Mouse (Mus musculus): ENCODE results near the gene Slc27a5. TPM values are rescaled to one million over a fixed set of nuclear protein-coding genes. Genes with fewer than 3 reads are reported as not detected.

The Slc27a5 gene
- polyA plus RNA-seq, 1 experiment from 2014 or later = not detected

DNA sequence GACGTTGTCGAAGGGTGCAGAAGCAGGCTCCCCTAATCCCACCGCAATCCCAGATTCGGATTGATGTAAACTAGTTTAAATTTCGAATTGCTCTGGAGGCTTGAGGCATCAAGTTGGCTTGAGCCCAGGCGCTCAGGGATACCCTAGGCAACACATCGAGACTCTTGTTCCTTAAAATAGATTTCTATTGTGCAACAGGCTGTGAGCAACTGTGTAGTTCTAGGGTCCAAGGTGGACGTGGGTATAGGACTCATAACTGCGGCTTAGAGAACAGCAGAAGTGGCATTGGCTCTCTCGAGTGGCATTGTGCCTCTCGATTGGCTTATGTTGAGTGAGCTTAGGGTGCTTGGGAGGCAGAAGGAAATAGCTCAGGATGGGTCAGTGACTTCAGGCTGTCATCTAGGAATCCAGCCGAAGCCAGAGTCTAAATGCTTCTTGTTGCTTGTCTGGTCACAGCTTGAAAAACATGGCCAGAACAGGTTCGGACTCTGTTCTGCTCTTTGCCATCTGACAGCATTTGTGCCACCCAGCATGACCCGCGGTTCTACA lies 40.7 kb upstream of the Slc27a5 start:
- peak overlapping the region; percentile 99 for H3K27ac ChIP-seq (ENCODE audit: low read depth, low read length)

DNA sequence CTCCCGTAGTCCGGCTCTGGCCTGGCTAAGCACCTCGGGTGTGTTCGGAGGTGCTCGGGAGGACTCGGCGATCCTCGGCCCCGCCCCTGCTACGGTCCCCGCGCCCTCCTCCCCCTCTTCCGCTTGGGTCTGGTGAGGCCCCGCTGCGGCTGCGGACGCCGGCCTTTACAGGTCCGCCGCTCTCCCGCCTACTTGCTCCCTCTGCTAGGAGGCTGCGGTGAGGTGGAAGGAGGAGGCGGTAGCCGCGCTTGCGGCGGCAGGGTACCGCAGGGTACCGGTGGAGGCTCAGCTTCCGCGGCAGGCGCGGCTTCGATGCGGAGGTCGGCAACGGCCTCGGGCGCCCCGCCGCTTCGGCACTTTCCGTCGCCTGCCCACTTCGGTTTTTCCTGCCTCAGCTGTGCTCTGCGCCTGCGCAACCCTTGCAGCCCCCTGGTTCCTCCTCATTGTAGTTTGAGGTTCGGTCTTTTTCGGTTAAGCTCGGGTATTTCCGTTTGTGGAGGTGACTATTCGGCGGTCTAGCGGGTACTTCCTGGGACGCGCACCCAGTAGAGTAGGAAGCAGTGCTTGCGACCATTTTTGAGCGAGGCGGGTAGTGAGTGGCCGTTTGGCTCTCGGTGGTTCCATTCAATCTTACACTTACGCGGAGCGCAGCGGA lies 40.0 kb upstream of the Slc27a5 start, which contains the start of gene Ube2m:
Gene Ube2m, minus strand, starts transcription at position 375 of the 655 bp plus-strand sequence.
- Histone ChIP-seq H3K36me3 (ENCODE audit: control insufficient read depth, insufficient read depth, low read length) (peaks cover 14% of the 10 kb centered on the region), H3K4me2 (peak within 1 kb of the TSS; percentile 69), H3K4me3 (ENCODE audit: low read depth, low read length) (peak within 1 kb of the TSS; percentile 81), H3K9ac (ENCODE audit: low read depth, low read length) (peak within 1 kb of the TSS; percentile 97), H3K27ac (ENCODE audit: low read depth, low read length) (peak within 1 kb of the TSS; percentile 99), H3K27me3 (ENCODE audit: control insufficient read depth, insufficient read depth, low read length) (peaks cover 10% of the 10 kb centered on the region), H3K9me3 (replicated peaks; ENCODE audit: control insufficient read depth, low read length) (peaks cover 4% of the 10 kb centered on the region; the same call in 1 of the 2 replicates), H3K4me1 (ENCODE audit: control insufficient read depth, insufficient read depth, low read length) (peaks cover 20% of the 10 kb centered on the region)
- peak; percentile 91 for ATAC-seq (replicated peaks; ENCODE audit: insufficient number of reproducible peaks, low FRiP score, low TSS enrichment)
- WGBS (ENCODE audit: insufficient replicate concordance) = under 1% methylated on average over 59 of the region's 65 CpGs

More for the DNA sequence above, 40.7 kb upstream of the Slc27a5 start:
- H3K36me3 ChIP-seq (ENCODE audit: control insufficient read depth, insufficient read depth, low read length) = peaks cover 14% of the 10 kb centered on the region
- H3K27me3 ChIP-seq (ENCODE audit: control insufficient read depth, insufficient read depth, low read length) = peaks cover 16% of the 10 kb centered on the region
- WGBS (ENCODE audit: insufficient replicate concordance) = 17% methylated on average over 15 of the region's 15 CpGs
- H3K4me2 ChIP-seq = peak overlapping the region; percentile 69
- peak overlapping the region; percentile 97 for H3K9ac ChIP-seq (ENCODE audit: low read depth, low read length)
- H3K4me3 ChIP-seq (ENCODE audit: low read depth, low read length) = peak overlapping the region; percentile 81
- H3K4me1 ChIP-seq (ENCODE audit: control insufficient read depth, insufficient read depth, low read length) = peaks cover 16% of the 10 kb centered on the region
- no peak for ATAC-seq (replicated peaks; ENCODE audit: insufficient number of reproducible peaks, low FRiP score, low TSS enrichment)
- peaks cover 9% of the 10 kb centered on the region for H3K9me3 ChIP-seq (replicated peaks; ENCODE audit: control insufficient read depth, low read length)

DNA sequence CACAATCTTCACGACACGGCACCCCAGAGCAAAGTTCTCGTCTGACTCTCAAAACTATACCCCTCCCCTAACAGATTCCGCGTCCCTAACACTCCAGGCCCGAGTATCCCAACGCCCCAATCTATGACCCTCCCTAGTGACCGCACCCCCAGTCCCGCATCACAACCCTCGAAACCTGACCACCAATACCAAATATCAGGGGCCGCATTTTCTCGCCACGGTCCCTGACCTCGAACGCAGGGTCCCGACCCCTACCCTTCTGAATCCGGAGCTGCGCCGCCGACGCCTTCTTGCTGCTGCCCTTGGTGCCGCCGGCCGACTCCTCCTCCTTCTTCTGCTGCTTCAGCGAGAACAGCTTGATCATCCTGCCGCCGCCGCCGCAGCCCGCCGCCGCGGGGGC lies 39.4 kb upstream of the Slc27a5 start:
- ATAC-seq (replicated peaks; ENCODE audit: insufficient number of reproducible peaks, low FRiP score, low TSS enrichment) = peak; percentile 5; the same call in 1 of the 2 replicates
- peak overlapping the region; percentile 69 for H3K4me2 ChIP-seq
- H3K9ac ChIP-seq (ENCODE audit: low read depth, low read length) = peak overlapping the region; percentile 97
- H3K27ac ChIP-seq (ENCODE audit: low read depth, low read length) = peak overlapping the region; percentile 99
- H3K9me3 ChIP-seq (replicated peaks; ENCODE audit: control insufficient read depth, low read length) = no peaks in the 10 kb centered on the region; the same call in 1 of the 2 replicates
- under 1% methylated on average over 32 of the region's 33 CpGs for WGBS (ENCODE audit: insufficient replicate concordance)
- peaks cover 17% of the 10 kb centered on the region for H3K36me3 ChIP-seq (ENCODE audit: control insufficient read depth, insufficient read depth, low read length)
- H3K4me1 ChIP-seq (ENCODE audit: control insufficient read depth, insufficient read depth, low read length) = peaks cover 21% of the 10 kb centered on the region
- peak overlapping the region; percentile 81 for H3K4me3 ChIP-seq (ENCODE audit: low read depth, low read length)
- peaks cover 3% of the 10 kb centered on the region; the same call in 1 of the 2 replicates for H3K27me3 ChIP-seq (ENCODE audit: control insufficient read depth, insufficient read depth, low read length)

DNA sequence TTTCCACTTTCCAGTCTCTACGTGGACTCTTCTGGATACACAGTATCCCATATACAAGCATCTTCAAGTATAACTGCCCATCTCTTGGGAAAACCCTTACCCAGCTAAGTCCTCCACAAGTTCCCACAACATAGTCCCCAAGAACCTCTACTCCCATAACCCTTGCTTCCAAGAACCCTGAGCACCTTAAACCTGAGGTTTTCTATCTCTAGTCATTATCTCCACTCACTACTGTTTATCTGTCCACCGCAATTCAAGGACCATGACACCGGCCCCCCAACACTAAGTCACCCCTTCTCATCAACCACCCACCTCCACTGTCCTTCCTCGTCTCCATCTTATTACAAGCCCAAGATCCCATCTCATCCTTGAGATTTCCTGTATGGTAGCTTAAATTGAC lies 38.8 kb upstream of the Slc27a5 start:
- 28% methylated on average over 4 of the region's 4 CpGs for WGBS (ENCODE audit: insufficient replicate concordance)
- H3K9ac ChIP-seq (ENCODE audit: low read depth, low read length) = peak overlapping the region; percentile 97
- no peaks in the 10 kb centered on the region for H3K9me3 ChIP-seq (replicated peaks; ENCODE audit: control insufficient read depth, low read length)

DNA sequence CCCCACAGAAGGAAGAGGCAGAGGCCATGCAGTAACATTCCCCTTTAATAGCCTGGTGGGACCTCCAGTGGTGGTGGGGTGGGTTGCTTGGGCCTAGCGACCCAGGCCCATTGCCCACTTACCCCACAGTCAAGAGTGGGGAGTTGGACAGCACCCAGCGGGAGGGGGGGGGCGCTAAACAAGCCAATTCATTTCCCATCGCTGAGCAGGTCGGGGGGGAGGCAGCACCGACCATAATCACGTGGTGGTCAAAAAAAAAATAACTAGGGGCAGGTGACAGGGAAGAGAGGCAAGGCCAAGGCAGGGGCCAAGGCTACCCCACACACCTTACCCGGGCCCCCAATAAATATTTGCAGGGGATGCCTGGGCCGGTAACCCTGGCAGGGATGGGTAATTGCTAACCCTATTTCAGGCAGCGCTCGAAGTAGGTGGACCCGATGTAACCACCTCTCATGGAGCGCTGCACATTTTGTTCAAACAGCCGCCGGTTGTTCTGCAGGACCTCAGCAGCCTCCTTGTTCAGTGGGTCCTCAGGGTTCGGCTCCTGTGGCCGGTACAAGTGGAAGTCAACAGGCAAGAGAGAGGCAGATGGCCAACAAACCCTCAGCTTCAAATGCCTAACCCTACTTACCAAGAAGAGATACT lies 37.3 kb upstream of the Slc27a5 start:
- no peak for ATAC-seq (replicated peaks; ENCODE audit: insufficient number of reproducible peaks, low FRiP score, low TSS enrichment)
- peak overlapping the region; percentile 82 for H3K4me2 ChIP-seq
- H3K4me1 ChIP-seq (ENCODE audit: control insufficient read depth, insufficient read depth, low read length) = peaks cover 21% of the 10 kb centered on the region
- no peaks in the 10 kb centered on the region for H3K27me3 ChIP-seq (ENCODE audit: control insufficient read depth, insufficient read depth, low read length)
- 0 out of 2 replicates have a peak overlapping the region, but pooled peaks have one; percentile 23 for H3K9ac ChIP-seq (ENCODE audit: low read depth, low read length)
- H3K9me3 ChIP-seq (replicated peaks; ENCODE audit: control insufficient read depth, low read length) = no peaks in the 10 kb centered on the region
- peak overlapping the region; percentile 23 for H3K27ac ChIP-seq (ENCODE audit: low read depth, low read length)
- peaks cover 27% of the 10 kb centered on the region for H3K36me3 ChIP-seq (ENCODE audit: control insufficient read depth, insufficient read depth, low read length)
- WGBS (ENCODE audit: insufficient replicate concordance) = 87% methylated on average over 17 of the region's 17 CpGs
- peak overlapping the region; percentile 55 for H3K4me3 ChIP-seq (ENCODE audit: low read depth, low read length)

More for the DNA sequence above, 38.8 kb upstream of the Slc27a5 start:
- Histone ChIP-seq H3K27ac (ENCODE audit: low read depth, low read length) (no peak overlapping the region; the same call in 1 of the 2 replicates), H3K36me3 (ENCODE audit: control insufficient read depth, insufficient read depth, low read length) (peaks cover 19% of the 10 kb centered on the region), H3K4me3 (ENCODE audit: low read depth, low read length) (peak overlapping the region; percentile 81), H3K27me3 (ENCODE audit: control insufficient read depth, insufficient read depth, low read length) (no peaks in the 10 kb centered on the region), H3K4me2 (peak overlapping the region; percentile 69), H3K4me1 (ENCODE audit: control insufficient read depth, insufficient read depth, low read length) (peaks cover 21% of the 10 kb centered on the region)
- ATAC-seq (replicated peaks; ENCODE audit: insufficient number of reproducible peaks, low FRiP score, low TSS enrichment) = no peak

DNA sequence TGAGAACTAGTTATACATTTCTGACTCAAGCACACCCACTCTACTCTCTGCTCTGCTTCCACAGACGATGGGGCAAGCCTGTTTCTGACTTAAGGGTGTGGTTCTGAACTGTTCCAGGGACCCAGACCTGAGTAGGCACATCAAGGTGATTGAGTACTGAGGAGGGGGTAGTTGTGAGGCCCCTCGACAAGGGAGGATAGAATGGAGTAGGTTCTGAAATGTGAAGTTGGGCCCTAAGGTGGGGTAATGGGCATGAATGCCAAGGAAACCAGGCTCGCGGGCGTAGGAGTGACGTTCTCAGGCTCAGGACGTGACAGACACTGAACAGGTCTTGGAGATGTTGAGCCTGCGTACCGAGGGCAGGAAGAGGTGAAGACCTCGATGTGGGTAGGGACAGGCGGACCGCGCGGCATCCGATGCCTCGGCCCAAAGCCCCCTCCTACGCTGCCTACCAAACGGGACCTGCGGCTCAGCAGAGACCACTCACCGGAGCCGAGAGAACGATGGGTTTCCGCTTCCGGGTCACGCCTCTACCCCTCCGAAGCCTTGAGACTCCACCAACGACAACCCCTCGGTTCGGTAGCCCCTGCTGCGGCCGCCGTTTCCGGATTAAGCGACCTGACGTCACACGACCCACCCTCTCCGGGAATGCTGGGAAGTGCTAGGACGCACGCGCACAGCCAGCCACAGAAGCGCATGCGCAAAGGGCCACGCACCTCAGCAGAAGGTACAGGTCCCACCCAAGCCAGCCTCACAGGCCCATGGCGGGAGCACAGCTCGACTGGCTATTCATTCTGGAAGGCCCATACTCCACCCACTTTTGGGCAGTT lies 36.4 kb upstream of the Slc27a5 start, which contains the start of gene Chmp2a:
Gene Chmp2a, minus strand, starts transcription at position 660 of the 830 bp plus-strand sequence.
- Histone ChIP-seq H3K4me2 (peak within 1 kb of the TSS; percentile 82), H3K4me3 (ENCODE audit: low read depth, low read length) (peak within 1 kb of the TSS; percentile 55), H3K4me1 (ENCODE audit: control insufficient read depth, insufficient read depth, low read length) (peaks cover 21% of the 10 kb centered on the region), H3K36me3 (ENCODE audit: control insufficient read depth, insufficient read depth, low read length) (peaks cover 37% of the 10 kb centered on the region), H3K27me3 (ENCODE audit: control insufficient read depth, insufficient read depth, low read length) (no peaks in the 10 kb centered on the region), H3K9ac (ENCODE audit: low read depth, low read length) (peak within 1 kb of the TSS; percentile 82), H3K9me3 (replicated peaks; ENCODE audit: control insufficient read depth, low read length) (no peaks in the 10 kb centered on the region), H3K27ac (ENCODE audit: low read depth, low read length) (peak within 1 kb of the TSS; percentile 79)
- ATAC-seq (replicated peaks; ENCODE audit: insufficient number of reproducible peaks, low FRiP score, low TSS enrichment) = peak; percentile 74
- under 1% methylated on average over 44 of the region's 45 CpGs for WGBS (ENCODE audit: insufficient replicate concordance)

DNA sequence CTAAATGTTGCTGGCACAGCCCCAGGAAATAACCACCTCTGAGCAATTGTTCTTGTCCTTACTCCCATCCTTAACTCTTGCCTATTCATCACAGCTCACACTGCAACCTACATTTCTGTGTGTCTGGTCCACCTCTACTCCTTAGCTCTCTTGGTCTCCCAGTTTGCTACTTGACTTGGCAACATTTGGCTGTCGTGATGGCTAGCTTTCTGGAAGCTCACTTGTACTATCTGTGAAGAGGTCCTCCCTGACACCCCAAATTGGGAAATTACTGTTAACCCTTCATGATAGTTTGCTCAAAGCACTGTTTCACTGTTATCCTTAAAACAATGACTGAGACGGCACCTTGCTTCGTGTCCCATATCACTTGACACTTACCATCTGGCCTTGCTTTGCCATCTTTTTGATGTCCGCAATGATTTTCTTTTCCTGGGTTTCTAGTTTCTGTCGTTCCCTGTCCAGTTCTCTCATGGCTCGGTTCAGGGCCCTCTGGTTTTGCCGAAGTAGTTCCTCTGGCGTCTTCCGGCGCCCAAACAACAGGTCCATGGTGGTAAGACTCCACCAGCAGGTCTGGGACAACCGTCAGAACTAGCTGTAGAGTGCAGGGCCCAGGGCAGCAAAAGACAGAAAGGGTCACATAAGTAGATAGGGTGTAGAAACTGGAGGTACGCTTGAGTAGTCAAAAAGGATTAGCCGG lies 35.6 kb upstream of the Slc27a5 start:
- Histone ChIP-seq H3K36me3 (ENCODE audit: control insufficient read depth, insufficient read depth, low read length) (peaks cover 44% of the 10 kb centered on the region), H3K9me3 (replicated peaks; ENCODE audit: control insufficient read depth, low read length) (no peaks in the 10 kb centered on the region), H3K27me3 (ENCODE audit: control insufficient read depth, insufficient read depth, low read length) (no peaks in the 10 kb centered on the region), H3K27ac (ENCODE audit: low read depth, low read length) (peak overlapping the region; percentile 79; the same call in 1 of the 2 replicates), H3K4me1 (ENCODE audit: control insufficient read depth, insufficient read depth, low read length) (peaks cover 14% of the 10 kb centered on the region), H3K9ac (ENCODE audit: low read depth, low read length) (peak overlapping the region; percentile 82), H3K4me2 (peak overlapping the region; percentile 82), H3K4me3 (ENCODE audit: low read depth, low read length) (peak overlapping the region; percentile 55)
- no peak for ATAC-seq (replicated peaks; ENCODE audit: insufficient number of reproducible peaks, low FRiP score, low TSS enrichment)
- 47% methylated on average over 13 of the region's 13 CpGs for WGBS (ENCODE audit: insufficient replicate concordance)

Measured in heart, embryonic 11.5 days (tissue).